Comparison of ENCODE assay signal across 27 mouse cellular contexts in genomic region chr14:98123032-98123431, GRCm38 (mm10). TPM values are rescaled to one million over a fixed set of nuclear protein-coding genes. Genes with fewer than 3 reads are reported as not detected.
DNase-seq lines count a peak whose midpoint lies in the region; ATAC-seq and TF ChIP-seq lines count a peak whose summit lies in the region.
"Had no signal": no experiment of that assay in that cellular context is flagged by ENCODE, and none has a peak within 500 bp of the region (broad histone marks: within the 10 kb centered on the region; RNA-seq: fewer than 3 reads in every experiment).

No protein-coding gene starts in this region.

- no peak overlapping the region for H3K4me3 ChIP-seq in heart, embryonic 12.5 days
- no peak overlapping the region for H3K4me3 ChIP-seq in forebrain, embryonic 16.5 days (replicated peaks; ENCODE audit: low read length)
- H3K4me3 ChIP-seq: erythroblast, embryonic 14.5 days; heart, adult 2 months; heart, embryonic 15.5 days; intestine, embryonic 15.5 days; midbrain, embryonic 13.5 days; neural tube, embryonic 13.5 days had no signal

- intact Hi-C loops in left cerebral cortex, postnatal 10 days (cut with DNase I): no loop called here

- ATAC-seq in heart, embryonic 12.5 days (ENCODE audit: insufficient number of reproducible peaks, low FRiP score): no peak
- ATAC-seq in forebrain, embryonic 16.5 days: peak; percentile 96
- ATAC-seq: activated CD4-positive, CD25-positive, alpha-beta regulatory T cell, adult 4 months; hindbrain, embryonic 16.5 days; intestine, embryonic 15.5 days; midbrain, embryonic 13.5 days had no signal

- no peaks in the 10 kb centered on the region for H3K36me3 ChIP-seq in heart, embryonic 12.5 days
- H3K36me3 ChIP-seq in forebrain, embryonic 16.5 days (ENCODE audit: control insufficient read depth, insufficient read depth): no peaks in the 10 kb centered on the region
- H3K36me3 ChIP-seq: heart, embryonic 15.5 days; intestine, embryonic 15.5 days; midbrain, embryonic 13.5 days; neural tube, embryonic 13.5 days had no signal

- H3K9ac ChIP-seq in heart, embryonic 12.5 days: no peak overlapping the region
- no peak overlapping the region for H3K9ac ChIP-seq in forebrain, embryonic 16.5 days (replicated peaks; ENCODE audit: low read depth, low read length)
- H3K9ac ChIP-seq: heart, embryonic 15.5 days; intestine, embryonic 15.5 days; liver, embryonic 14.5 days; midbrain, embryonic 13.5 days; neural tube, embryonic 13.5 days had no signal

- H3K4me1 ChIP-seq in heart, embryonic 12.5 days (replicated peaks): no peaks in the 10 kb centered on the region
- peaks cover 3% of the 10 kb centered on the region for H3K4me1 ChIP-seq in forebrain, embryonic 16.5 days (replicated peaks; ENCODE audit: control insufficient read depth, insufficient read depth, low read length)
- H3K4me1 ChIP-seq: heart, embryonic 15.5 days; intestine, embryonic 15.5 days; neural tube, embryonic 13.5 days had no signal

- TF ChIP-seq POLR2A in brain, embryonic 14.5 days (IDR thresholded peaks at IDR 0.05; ENCODE audit: borderline replicate concordance, extremely low read depth, insufficient read depth, insufficient read length, poor library complexity, severe bottlenecking): no peak

- WGBS in heart, embryonic 12.5 days: 77% methylated on average over 1 of the region's 1 CpGs
- WGBS in forebrain, embryonic 16.5 days: 11% methylated on average over 1 of the region's 1 CpGs

- no peak for TF ChIP-seq CTCF in brain, embryonic 14.5 days (IDR thresholded peaks at IDR 0.05; ENCODE audit: borderline replicate concordance, extremely low read depth, insufficient read depth, insufficient read length)

- H3K4me2 ChIP-seq in heart, embryonic 12.5 days: no peak overlapping the region
- no peak overlapping the region for H3K4me2 ChIP-seq in forebrain, embryonic 16.5 days (ENCODE audit: low read length)
- H3K4me2 ChIP-seq: heart, embryonic 15.5 days; intestine, embryonic 15.5 days; midbrain, embryonic 13.5 days; neural tube, embryonic 13.5 days had no signal

- H3K27me3 ChIP-seq in heart, embryonic 12.5 days (replicated peaks): no peaks in the 10 kb centered on the region
- 0 out of 2 replicates have a peak, but pooled peaks cover 2% of the 10 kb centered on the region for H3K27me3 ChIP-seq in forebrain, embryonic 16.5 days (replicated peaks; ENCODE audit: control insufficient read depth, insufficient read depth, low read length)
- H3K27me3 ChIP-seq: heart, embryonic 15.5 days; intestine, embryonic 15.5 days; midbrain, embryonic 13.5 days; neural tube, embryonic 13.5 days had no signal

- H3K9me3 ChIP-seq in heart, embryonic 12.5 days (replicated peaks): no peaks in the 10 kb centered on the region
- H3K9me3 ChIP-seq in forebrain, embryonic 16.5 days (ENCODE audit: control insufficient read depth, low read length): no peaks in the 10 kb centered on the region
- H3K9me3 ChIP-seq: heart, embryonic 15.5 days; intestine, embryonic 15.5 days; midbrain, embryonic 13.5 days; neural tube, embryonic 13.5 days had no signal

- no peak overlapping the region for H3K27ac ChIP-seq in heart, embryonic 12.5 days (ENCODE audit: poor library complexity, severe bottlenecking)
- no peak overlapping the region for H3K27ac ChIP-seq in forebrain, embryonic 16.5 days (ENCODE audit: low read length)
- H3K27ac ChIP-seq: heart, adult 2 months; heart, embryonic 15.5 days; intestine, embryonic 15.5 days; liver, embryonic 14.5 days; macrophage; midbrain, embryonic 13.5 days; neural tube, embryonic 13.5 days had no signal

- peak; percentile 12 to 24 for DNase-seq in heart, adult 18-20 months
- peak; percentile 91 for DNase-seq in brain, embryonic 14.5 days (ENCODE audit: low read depth)
- DNase-seq in brain, embryonic 18.5 days (ENCODE audit: low read depth, low spot score): peak; percentile 10
- no peak for DNase-seq in left cerebral cortex, postnatal 10 days (ENCODE audit: extremely low spot score in 1 of 2, low spot score in 2 of 2)
- DNase-seq: adrenal gland, adult 2 months; adrenal gland, postnatal 36 days; B cell, adult 2 months; cerebellum, adult 9-10 months; gastrocnemius, postnatal 14 days; kidney, adult 9 months; kidney, postnatal 10 days; liver; lung, adult 2 months; lung, postnatal 10 days; right cerebral cortex, postnatal 14 days had no signal

RNA-seq across cellular contexts. Expression of gene Dach1, which starts 46.5 kb away (rescaled TPM):
- total RNA-seq in heart, adult 18-20 months (2021): 1 to 10 TPM; 6.2 to 8.1 TPM
- 3.3 and 3.4 TPM in 2 replicates for polyA plus RNA-seq in heart, embryonic 12.5 days (2016; fragmentation: Nextera tagmentation; extraction: Ambion mirVana)
- polyA plus RNA-seq in brain, embryonic 14.5 days (2012; rRNA removed): 13.1 and 23.1 TPM in 2 replicates
- 7.4 and 8.6 TPM in 2 replicates for polyA plus RNA-seq in forebrain, embryonic 16.5 days (2015; fragmentation: Nextera tagmentation; extraction: Ambion mirVana)
- 1 to 10 TPM; 5.7 to 8.3 TPM for total RNA-seq in left cerebral cortex, postnatal 10 days (2021)
- polyA plus RNA-seq: activated CD4-positive, CD25-positive, alpha-beta regulatory T cell, adult 4 months; erythroblast, embryonic 14.5 days had no signal

Comparison
In these comparisons a context has a peak if more than half of its experiments do, and no peak if none do; other contexts are left out.
1. DNase-seq: peak in heart, adult 18-20 months (2 of 2), brain, embryonic 14.5 days (single experiment) and brain, embryonic 18.5 days (single experiment); none in left cerebral cortex, postnatal 10 days (0 of 2).